Mouse (Mus musculus): ENCODE data around the gene Arhgap23. TPM values are rescaled to one million over a fixed set of nuclear protein-coding genes. Genes with fewer than 3 reads are reported as not detected.
A peak's percentile ranks its signal among the peaks of the same experiment; 100 is the strongest.

Arhgap23 gene
- polyA plus RNA-seq, 1 experiment, result 12.1 TPM

- H3K27me3 ChIP-seq (ENCODE audit: control insufficient read depth, insufficient read depth, low read length), result peaks cover 8% of the 10 kb centered on the region
- H3K27ac ChIP-seq (ENCODE audit: insufficient read depth, low read depth, low read length), result no peak overlapping the region
- H3K4me1 ChIP-seq (ENCODE audit: control insufficient read depth, insufficient read depth, insufficient read length, low read length), result peaks cover 3% of the 10 kb centered on the region
- 4% methylated on average over 49 of the region's 49 CpGs for WGBS
- no peaks in the 10 kb centered on the region for H3K36me3 ChIP-seq (ENCODE audit: control insufficient read depth, insufficient read depth, low read length)
- TF ChIP-seq POLR2A (IDR thresholded peaks at IDR 0.05; ENCODE audit: low read depth, low read length), result no peak
- H3K4me3 ChIP-seq (ENCODE audit: low read depth, low read length), result peak overlapping the region; percentile 69
These were observed 641 bp downstream of the Arhgap23 start for GRCm38 (mm10) chr11:97415712-97416636.

- no peak overlapping the region for H3K27ac ChIP-seq (ENCODE audit: insufficient read depth, low read depth, low read length)
- H3K4me1 ChIP-seq (ENCODE audit: control insufficient read depth, insufficient read depth, insufficient read length, low read length), result peaks cover 3% of the 10 kb centered on the region
- TF ChIP-seq POLR2A (IDR thresholded peaks at IDR 0.05; ENCODE audit: low read depth, low read length) (no peak), CTCF (IDR thresholded peaks at IDR 0.05; ENCODE audit: extremely low read depth, insufficient read length, insufficient replicate concordance, low read depth, low read length) (no peak)
- WGBS, result 25% methylated on average over 5 of the region's 5 CpGs
- no peaks in the 10 kb centered on the region for H3K36me3 ChIP-seq (ENCODE audit: control insufficient read depth, insufficient read depth, low read length)
- peaks cover 8% of the 10 kb centered on the region for H3K27me3 ChIP-seq (ENCODE audit: control insufficient read depth, insufficient read depth, low read length)
- no peak overlapping the region for H3K4me3 ChIP-seq (ENCODE audit: low read depth, low read length)
These were observed 1.3 kb downstream of the Arhgap23 start for GRCm38 (mm10) chr11:97416637-97417035.

- Histone ChIP-seq H3K36me3 (ENCODE audit: control insufficient read depth, insufficient read depth, low read length) (no peaks in the 10 kb centered on the region), H3K27ac (ENCODE audit: insufficient read depth, low read depth, low read length) (no peak overlapping the region), H3K27me3 (ENCODE audit: control insufficient read depth, insufficient read depth, low read length) (peaks cover 8% of the 10 kb centered on the region), H3K4me3 (ENCODE audit: low read depth, low read length) (no peak overlapping the region), H3K4me1 (ENCODE audit: control insufficient read depth, insufficient read depth, insufficient read length, low read length) (peaks cover 3% of the 10 kb centered on the region)
- TF ChIP-seq POLR2A (IDR thresholded peaks at IDR 0.05; ENCODE audit: low read depth, low read length) (no peak), CTCF (IDR thresholded peaks at IDR 0.05; ENCODE audit: extremely low read depth, insufficient read length, insufficient replicate concordance, low read depth, low read length) (no peak)
- whole genome bisulfite sequencing, result 79% methylated on average over 14 of the region's 14 CpGs
These were observed 3.7 kb downstream of the Arhgap23 start for GRCm38 (mm10) chr11:97418834-97419539.

- no peak overlapping the region for H3K27ac ChIP-seq (ENCODE audit: insufficient read depth, low read depth, low read length)
- 46% methylated on average over 5 of the region's 5 CpGs for WGBS
- no peak overlapping the region for H3K4me3 ChIP-seq (ENCODE audit: low read depth, low read length)
- no peaks in the 10 kb centered on the region for H3K36me3 ChIP-seq (ENCODE audit: control insufficient read depth, insufficient read depth, low read length)
- H3K27me3 ChIP-seq (ENCODE audit: control insufficient read depth, insufficient read depth, low read length), result peaks cover 8% of the 10 kb centered on the region
- peaks cover 3% of the 10 kb centered on the region for H3K4me1 ChIP-seq (ENCODE audit: control insufficient read depth, insufficient read depth, insufficient read length, low read length)
- no peak for TF ChIP-seq CTCF (IDR thresholded peaks at IDR 0.05; ENCODE audit: extremely low read depth, insufficient read length, insufficient replicate concordance, low read depth, low read length)
- TF ChIP-seq POLR2A (IDR thresholded peaks at IDR 0.05; ENCODE audit: low read depth, low read length), result no peak
These were observed 4.2 kb downstream of the Arhgap23 start for GRCm38 (mm10) chr11:97419540-97419900.

GRCm38 (mm10) chr11:97422507-97422906, 7.2 kb downstream of the Arhgap23 start:
- H3K27ac ChIP-seq (ENCODE audit: insufficient read depth, low read depth, low read length), result no peak overlapping the region
- no peak for TF ChIP-seq POLR2A (IDR thresholded peaks at IDR 0.05; ENCODE audit: low read depth, low read length)
- TF ChIP-seq CTCF (IDR thresholded peaks at IDR 0.05; ENCODE audit: extremely low read depth, insufficient read length, insufficient replicate concordance, low read depth, low read length), result no peak

GRCm38 (mm10) chr11:97424092-97424692, 8.9 kb downstream of the Arhgap23 start:
- Histone ChIP-seq H3K27ac (ENCODE audit: insufficient read depth, low read depth, low read length) (no peak overlapping the region), H3K4me3 (ENCODE audit: low read depth, low read length) (no peak overlapping the region), H3K4me1 (ENCODE audit: control insufficient read depth, insufficient read depth, insufficient read length, low read length) (no peaks in the 10 kb centered on the region), H3K36me3 (ENCODE audit: control insufficient read depth, insufficient read depth, low read length) (no peaks in the 10 kb centered on the region), H3K27me3 (ENCODE audit: control insufficient read depth, insufficient read depth, low read length) (no peaks in the 10 kb centered on the region)
- 41% methylated on average over 5 of the region's 5 CpGs for WGBS
- TF ChIP-seq POLR2A (IDR thresholded peaks at IDR 0.05; ENCODE audit: low read depth, low read length), result no peak
- TF ChIP-seq CTCF (IDR thresholded peaks at IDR 0.05; ENCODE audit: extremely low read depth, insufficient read length, insufficient replicate concordance, low read depth, low read length), result no peak

More at GRCm38 (mm10) chr11:97422507-97422906, 7.2 kb downstream of the Arhgap23 start:
- Histone ChIP-seq H3K4me1 (ENCODE audit: control insufficient read depth, insufficient read depth, insufficient read length, low read length) (no peaks in the 10 kb centered on the region), H3K4me3 (ENCODE audit: low read depth, low read length) (no peak overlapping the region), H3K36me3 (ENCODE audit: control insufficient read depth, insufficient read depth, low read length) (no peaks in the 10 kb centered on the region), H3K27me3 (ENCODE audit: control insufficient read depth, insufficient read depth, low read length) (no peaks in the 10 kb centered on the region)
- 73% methylated on average over 4 of the region's 4 CpGs for WGBS

GRCm38 (mm10) chr11:97424802-97425201, 9.5 kb downstream of the Arhgap23 start:
- Histone ChIP-seq H3K4me1 (ENCODE audit: control insufficient read depth, insufficient read depth, insufficient read length, low read length) (no peaks in the 10 kb centered on the region), H3K36me3 (ENCODE audit: control insufficient read depth, insufficient read depth, low read length) (no peaks in the 10 kb centered on the region), H3K27me3 (ENCODE audit: control insufficient read depth, insufficient read depth, low read length) (no peaks in the 10 kb centered on the region; the same call in 1 of the 2 replicates), H3K27ac (ENCODE audit: insufficient read depth, low read depth, low read length) (no peak overlapping the region), H3K4me3 (ENCODE audit: low read depth, low read length) (no peak overlapping the region)
- WGBS, result 55% methylated on average over 3 of the region's 3 CpGs
- TF ChIP-seq CTCF (IDR thresholded peaks at IDR 0.05; ENCODE audit: extremely low read depth, insufficient read length, insufficient replicate concordance, low read depth, low read length) (no peak), POLR2A (IDR thresholded peaks at IDR 0.05; ENCODE audit: low read depth, low read length) (no peak)
